Mouse (Mus musculus): Measurements from ENCODE around the gene Tfr2.
A peak's percentile ranks its signal among the peaks of the same experiment; 100 is the strongest.

DNA sequence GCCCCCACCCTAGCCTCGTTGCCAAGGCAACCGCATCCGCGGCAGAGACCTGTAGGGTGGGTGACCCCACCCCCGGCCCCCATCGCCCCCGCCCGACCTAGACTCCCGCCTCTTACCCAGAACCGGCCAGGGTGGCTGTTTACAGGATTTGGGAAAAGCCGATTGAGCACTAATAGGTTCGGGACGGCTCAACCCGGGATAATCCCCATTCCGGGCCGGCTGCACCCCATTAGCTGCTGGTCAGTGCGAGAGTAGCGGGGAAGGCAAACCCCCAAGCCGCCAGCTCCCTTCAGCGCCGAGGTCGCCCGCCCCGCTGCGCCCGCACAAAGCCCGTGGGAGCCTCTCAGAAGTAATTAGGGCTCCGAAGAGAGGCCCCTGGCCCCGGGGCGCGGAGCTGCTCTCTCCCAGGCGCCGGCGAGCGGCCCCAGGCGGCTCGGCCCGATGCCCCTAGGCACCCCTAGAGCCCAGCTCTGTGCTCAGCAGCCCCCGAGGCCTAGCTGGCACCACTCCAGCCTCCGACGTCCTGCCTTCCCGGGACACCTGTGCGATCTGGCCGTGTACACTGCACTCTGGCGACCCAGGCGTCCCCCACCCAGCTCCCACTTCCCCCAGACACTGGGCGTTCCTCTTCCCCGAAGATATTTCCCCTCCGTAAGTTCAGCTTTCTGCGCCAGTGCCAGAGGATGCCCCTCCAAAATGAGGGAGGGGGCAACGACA, 38.1 kb upstream of the Tfr2 start:
- no peak for TF ChIP-seq CHD1 (IDR thresholded peaks at IDR 0.05; ENCODE audit: low read depth, low read length)
- TF ChIP-seq POLR2A (IDR thresholded peaks at IDR 0.05; ENCODE audit: control insufficient read depth in 1 of 2, insufficient read depth in 1 of 2, low read depth in 1 of 2, low read length in 2 of 2, poor library complexity in 1 of 2): no peak; a peak in 1 of 4 replicates
- TF ChIP-seq SIN3A (IDR thresholded peaks at IDR 0.05; ENCODE audit: low read length): peak; percentile 65; the same call in 1 of the 2 replicates
- TF ChIP-seq CTCF (IDR thresholded peaks at IDR 0.05 in 2 of 3, conservative IDR thresholded peaks at IDR 0.05 in 1 of 3; ENCODE audit: control insufficient read depth in 1 of 3, insufficient read depth in 1 of 3, low read depth in 2 of 3, low read length in 3 of 3, poor library complexity in 1 of 3, severe bottlenecking in 1 of 3): no peak
- 0 out of 4 replicates have a peak, but pooled peaks of 1 of the 2 experiments have one; percentile 10 for TF ChIP-seq EP300 (IDR thresholded peaks at IDR 0.05; ENCODE audit: low read depth in 1 of 2, low read length in 2 of 2)
- TF ChIP-seq POLR2AphosphoS5 (IDR thresholded peaks at IDR 0.05; ENCODE audit: borderline replicate concordance, low read depth, low read length): no peak
- TF ChIP-seq NELFE (IDR thresholded peaks at IDR 0.05; ENCODE audit: low read depth, low read length): no peak
- TF ChIP-seq GATA1 (IDR thresholded peaks at IDR 0.05; ENCODE audit: low read depth, low read length): no peak

All from MEL (cell line).